Mouse (Mus musculus) C2C12 (cell line): Measurements from ENCODE around the gene Gm4450. TPM values are rescaled to one million over a fixed set of nuclear protein-coding genes. Genes with fewer than 3 reads are reported as not detected.

ENCODE experiments used
- H3K27me3 ChIP-seq: one replicate; pipeline ENCODE4 v1.6.1; 2011; ENCODE audit not compliant: control insufficient read depth, insufficient read depth, insufficient read length
- H3K36me3 ChIP-seq: one replicate; pipeline ENCODE4 v1.6.1; 2011; ENCODE audit not compliant: control insufficient read depth, insufficient read depth
- H3K4me3 ChIP-seq: one replicate; pipeline ENCODE4 v1.5.1; 2011; ENCODE audit warnings: mild to moderate bottlenecking, control low read depth; ENCODE audit not compliant: poor library complexity, insufficient read depth, severe bottlenecking
- H3K79me2 ChIP-seq: one replicate; pipeline ENCODE4 v1.6.1; 2011; ENCODE audit not compliant: control insufficient read depth, insufficient read depth
- H3K79me3 ChIP-seq: one replicate; pipeline ENCODE4 v1.6.1; 2011; ENCODE audit warnings: low read depth, control low read depth
- H3ac ChIP-seq: one replicate; pipeline ENCODE3; 2011; ENCODE audit warnings: low read depth; ENCODE audit not compliant: control insufficient read depth, insufficient read length
- CEBPB ChIP-seq: IDR thresholded peaks from one replicate; pipeline ENCODE4 v1.6.1; 2011; ENCODE audit warnings: low read depth, mild to moderate bottlenecking, control low read depth, moderate library complexity
- CTCF ChIP-seq: IDR thresholded peaks from one replicate; pipeline ENCODE4 v1.5.1; 2011; ENCODE audit not compliant: control insufficient read depth, insufficient read depth, insufficient read length
- FOSL1 ChIP-seq: IDR thresholded peaks from one replicate; pipeline ENCODE4 v1.8.0; 2011; ENCODE audit warnings: mild to moderate bottlenecking, low read length; ENCODE audit not compliant: poor library complexity, insufficient read depth, severe bottlenecking
- MAX ChIP-seq: IDR thresholded peaks from one replicate; pipeline ENCODE4 v1.6.1; 2011; ENCODE audit warnings: mild to moderate bottlenecking, control low read depth
- MYOD1 ChIP-seq: IDR thresholded peaks from one replicate; pipeline ENCODE4 v1.6.1; 2011; ENCODE audit warnings: low read depth; ENCODE audit not compliant: control insufficient read depth, insufficient read length
- MYOG ChIP-seq: IDR thresholded peaks from one replicate; pipeline ENCODE4 v1.6.1; 2011; ENCODE audit not compliant: control insufficient read depth, insufficient read length; ENCODE audit errors: extremely low read depth
- USF1 ChIP-seq: IDR thresholded peaks from one replicate; pipeline ENCODE4 v1.6.1; 2011; ENCODE audit warnings: low read depth, mild to moderate bottlenecking, control low read depth, moderate library complexity
- polyA plus RNA-seq: library from polyadenylated mRNA; unstranded; fragments of >200 nt; fragmentation: generic; extraction: Trizol; gene quantifications from one replicate; pipeline ENCODE4 v1.2.1, GENCODE M21; 2012; ENCODE audit warnings: missing spikeins

The Gm4450 gene
- polyA plus RNA-seq, 1 experiment = not detected

GRCm38 (mm10) chr3:98426749-98427148, 30.2 kb downstream of the Gm4450 start:
- Histone ChIP-seq H3K4me3 (no peak overlapping the region), H3ac (no peak overlapping the region), H3K27me3 (no peaks in the 10 kb centered on the region), H3K36me3 (peaks cover 52% of the 10 kb centered on the region), H3K79me3 (no peaks in the 10 kb centered on the region), H3K79me2 (no peaks in the 10 kb centered on the region)
- TF ChIP-seq MAX = no peak

GRCm38 (mm10) chr3:98422926-98423325, 34.0 kb downstream of the Gm4450 start:
- H3K36me3 ChIP-seq = peaks cover 35% of the 10 kb centered on the region
- no peak overlapping the region for H3K4me3 ChIP-seq
- H3K27me3 ChIP-seq = no peaks in the 10 kb centered on the region
- peaks cover 20% of the 10 kb centered on the region for H3K79me2 ChIP-seq
- no peak overlapping the region for H3ac ChIP-seq
- TF ChIP-seq MYOG = no peak
- H3K79me3 ChIP-seq = peaks cover 2% of the 10 kb centered on the region

GRCm38 (mm10) chr3:98419786-98420070, 37.2 kb downstream of the Gm4450 start:
- Histone ChIP-seq H3K79me3 (peaks cover 2% of the 10 kb centered on the region), H3K27me3 (no peaks in the 10 kb centered on the region), H3K36me3 (peaks cover 16% of the 10 kb centered on the region), H3K79me2 (peaks cover 47% of the 10 kb centered on the region), H3ac (no peak overlapping the region), H3K4me3 (no peak overlapping the region)
- TF ChIP-seq FOSL1 (no peak), MAX (no peak), MYOG (no peak), CTCF (no peak), USF1 (no peak), CEBPB (no peak), MYOD1 (no peak)

- Histone ChIP-seq H3K79me3 (peaks cover 2% of the 10 kb centered on the region), H3K27me3 (no peaks in the 10 kb centered on the region), H3K4me3 (no peak overlapping the region), H3K36me3 (peaks cover 16% of the 10 kb centered on the region), H3ac (no peak overlapping the region), H3K79me2 (peaks cover 50% of the 10 kb centered on the region)
- no peak for TF ChIP-seq MYOG
- TF ChIP-seq MAX = no peak
Measured at GRCm38 (mm10) chr3:98418991-98419785, 37.7 kb downstream of the Gm4450 start.

GRCm38 (mm10) chr3:98417328-98417727, 39.6 kb downstream of the Gm4450 start:
- Histone ChIP-seq H3ac (no peak overlapping the region), H3K4me3 (no peak overlapping the region), H3K36me3 (peaks cover 20% of the 10 kb centered on the region), H3K79me3 (peaks cover 5% of the 10 kb centered on the region), H3K27me3 (no peaks in the 10 kb centered on the region), H3K79me2 (peaks cover 62% of the 10 kb centered on the region)
- TF ChIP-seq USF1 = no peak
- TF ChIP-seq FOSL1 = no peak
- TF ChIP-seq MYOD1 = no peak
- no peak for TF ChIP-seq MAX
- no peak for TF ChIP-seq CTCF
- no peak for TF ChIP-seq MYOG
- TF ChIP-seq CEBPB = no peak

- TF ChIP-seq USF1 (peak; percentile 7), CEBPB (no peak), MYOD1 (no peak), CTCF (no peak)
- Histone ChIP-seq H3K79me2 (peaks cover 69% of the 10 kb centered on the region), H3ac (no peak overlapping the region), H3K27me3 (no peaks in the 10 kb centered on the region), H3K79me3 (peaks cover 5% of the 10 kb centered on the region), H3K36me3 (peaks cover 20% of the 10 kb centered on the region), H3K4me3 (no peak overlapping the region)
Measured at GRCm38 (mm10) chr3:98416426-98417250, 40.3 kb downstream of the Gm4450 start.
